Mouse (Mus musculus) forebrain, embryonic 10.5 days (tissue): ENCODE measurements around the gene Gm45716. TPM values are rescaled to one million over a fixed set of nuclear protein-coding genes. Genes with fewer than 3 reads are reported as not detected.
A peak's percentile ranks its signal among the peaks of the same experiment; 100 is the strongest.

Experiments
- DNase-seq: peaks from one replicate; pipeline ENCODE4 v3.0.0-alpha.2; 2017; ENCODE audit warnings: low spot score; ENCODE audit errors: extremely low spot score
- H3K27ac ChIP-seq: fragments of 300-500 bp; sonication (generic); 2 replicates; pipeline ENCODE4 v1.5.1; 2016; ENCODE audit warnings: mild to moderate bottlenecking
- H3K27me3 ChIP-seq: fragments of 300-500 bp; sonication (generic); 2 replicates; pipeline ENCODE4 v1.6.1; 2016; ENCODE audit warnings: mild to moderate bottlenecking; ENCODE audit not compliant: poor library complexity, severe bottlenecking
- H3K36me3 ChIP-seq: fragments of 300-500 bp; sonication (generic); replicated peaks from 2 replicates; pipeline ENCODE4 v1.6.1; 2016; ENCODE audit warnings: mild to moderate bottlenecking, moderate library complexity
- H3K4me1 ChIP-seq: fragments of 300-500 bp; sonication (generic); 2 replicates; pipeline ENCODE4 v1.6.1; 2016
- H3K4me3 ChIP-seq: fragments of 300-500 bp; sonication (generic); 2 replicates; pipeline ENCODE4 v1.5.1; 2016; ENCODE audit warnings: mild to moderate bottlenecking, moderate library complexity
- H3K9me3 ChIP-seq: fragments of 300-500 bp; sonication (generic); 2 replicates; pipeline ENCODE4 v1.6.1; 2016; ENCODE audit warnings: mild to moderate bottlenecking, moderate library complexity
- WGBS: fragments of 180-500 bp; shearing (Covaris S2); methylation state at CpG from one replicate; pipeline ENCODE4 v1.1.7; 2016; 5-methylcytosine and 5-hydroxymethylcytosine counted together
- polyA plus RNA-seq: library from polyadenylated mRNA; unstranded; fragments of >200 nt; fragmentation: Nextera tagmentation; extraction: Ambion mirVana; gene quantifications from 2 replicates; pipeline ENCODE4 v1.2.1, GENCODE M21; 2016

The Gm45716 gene
- polyA plus RNA-seq, 1 experiment from 2014 or later = 16.9 TPM

- no peak for DNase-seq
- no peak overlapping the region for H3K27ac ChIP-seq
- peaks cover 26% of the 10 kb centered on the region for H3K4me1 ChIP-seq
- H3K36me3 ChIP-seq = no peaks in the 10 kb centered on the region
- H3K9me3 ChIP-seq = no peaks in the 10 kb centered on the region
- 88% methylated on average over 6 of the region's 6 CpGs for WGBS
- no peaks in the 10 kb centered on the region for H3K27me3 ChIP-seq
- H3K4me3 ChIP-seq = no peak overlapping the region
These were observed 58.1 kb downstream of the Gm45716 start for GRCm38 (mm10) chr11:90245630-90246029.

DNA sequence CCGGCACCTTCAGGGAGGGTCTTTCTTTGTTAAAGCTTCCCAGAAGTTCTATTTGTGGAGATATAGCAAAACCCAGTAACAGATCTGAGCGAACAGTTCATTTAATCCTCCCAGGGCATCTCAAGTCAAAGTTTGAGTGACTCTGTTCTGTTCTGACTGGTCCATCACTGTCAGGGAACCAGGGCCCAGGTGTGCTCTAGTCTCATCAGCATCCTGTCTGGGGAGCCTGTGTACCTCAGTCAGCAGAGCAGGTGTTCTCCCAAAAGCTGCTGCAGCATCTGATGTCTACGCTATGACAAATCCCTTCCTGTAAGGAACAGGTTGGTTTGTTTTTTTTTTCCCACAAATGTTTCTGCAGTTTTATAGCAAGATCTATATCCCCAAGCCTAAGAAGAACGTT is 59.2 kb downstream of the Gm45716 start:
- Histone ChIP-seq H3K27me3 (no peaks in the 10 kb centered on the region), H3K36me3 (peaks cover 2% of the 10 kb centered on the region), H3K4me1 (peaks cover 29% of the 10 kb centered on the region), H3K4me3 (no peak overlapping the region), H3K27ac (no peak overlapping the region), H3K9me3 (no peaks in the 10 kb centered on the region)
- WGBS = 84% methylated on average over 4 of the region's 4 CpGs
- DNase-seq = no peak

DNA sequence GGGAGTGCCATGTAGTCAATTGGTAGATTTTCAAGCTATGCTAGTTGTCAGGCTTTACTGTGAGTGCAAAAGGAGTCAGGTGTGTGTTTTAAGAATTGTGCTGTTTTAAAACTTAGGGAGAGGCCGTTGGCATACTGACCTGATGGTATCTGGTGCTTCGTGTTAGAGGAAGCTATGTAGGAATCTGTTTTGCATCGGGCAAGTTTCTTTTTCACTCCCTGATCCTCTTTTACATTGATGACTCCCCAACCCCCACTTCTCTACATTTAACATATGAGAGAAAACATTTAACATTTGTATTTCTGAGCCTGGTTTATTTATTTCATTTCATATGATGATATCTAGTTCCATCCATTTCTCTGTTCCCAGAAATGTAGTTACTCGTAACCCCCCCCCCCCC is 60.3 kb downstream of the Gm45716 start:
- Histone ChIP-seq H3K4me3 (no peak overlapping the region), H3K27ac (no peak overlapping the region), H3K9me3 (no peaks in the 10 kb centered on the region), H3K27me3 (no peaks in the 10 kb centered on the region), H3K4me1 (peaks cover 38% of the 10 kb centered on the region), H3K36me3 (peaks cover 8% of the 10 kb centered on the region)
- DNase-seq = no peak
- 74% methylated on average over 4 of the region's 4 CpGs for WGBS

DNA sequence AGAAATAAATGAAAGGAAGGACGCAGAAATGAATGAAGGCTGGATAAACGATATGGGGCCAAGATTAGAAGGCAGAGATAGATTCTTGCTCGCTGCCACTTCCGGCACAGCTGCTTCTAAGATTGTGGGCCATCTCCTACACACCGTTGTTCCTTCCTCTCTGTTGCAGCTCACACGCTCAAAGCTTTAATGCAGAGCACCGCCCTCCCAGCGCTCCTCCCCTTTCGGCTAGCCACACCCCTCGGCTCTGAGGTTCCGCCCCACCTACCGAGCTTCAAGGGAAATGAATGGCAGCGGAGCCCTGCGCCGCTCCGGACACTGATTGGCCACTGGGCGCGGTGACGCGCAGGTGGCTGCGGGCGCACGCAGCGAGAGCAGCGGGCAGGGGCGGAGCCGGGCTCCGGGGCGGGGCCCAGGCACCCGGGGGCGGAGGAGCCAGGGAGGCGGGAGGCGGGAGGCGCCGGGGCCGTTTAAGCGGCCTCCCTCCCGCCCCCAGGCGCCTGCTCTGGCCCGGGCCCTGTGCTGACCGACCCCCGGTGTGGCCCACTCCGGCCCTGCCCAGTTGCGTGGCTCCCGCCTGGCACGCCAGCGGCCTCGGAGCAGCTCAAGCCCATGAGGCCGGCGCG is 61.7 kb downstream of the Gm45716 start, which contains the start of gene Mmd:
TSS of gene Mmd (plus strand) at position 432 of the 626 bp plus-strand sequence.
- peak; percentile 97 for DNase-seq
- under 1% methylated on average over 49 of the region's 51 CpGs for WGBS
- peak within 1 kb of the TSS; percentile 70 for H3K4me3 ChIP-seq
- H3K4me1 ChIP-seq = peaks cover 38% of the 10 kb centered on the region
- no peaks in the 10 kb centered on the region for H3K9me3 ChIP-seq
- H3K27ac ChIP-seq = peak within 1 kb of the TSS; percentile 95
- peaks cover 13% of the 10 kb centered on the region for H3K36me3 ChIP-seq
- no peaks in the 10 kb centered on the region for H3K27me3 ChIP-seq

DNA sequence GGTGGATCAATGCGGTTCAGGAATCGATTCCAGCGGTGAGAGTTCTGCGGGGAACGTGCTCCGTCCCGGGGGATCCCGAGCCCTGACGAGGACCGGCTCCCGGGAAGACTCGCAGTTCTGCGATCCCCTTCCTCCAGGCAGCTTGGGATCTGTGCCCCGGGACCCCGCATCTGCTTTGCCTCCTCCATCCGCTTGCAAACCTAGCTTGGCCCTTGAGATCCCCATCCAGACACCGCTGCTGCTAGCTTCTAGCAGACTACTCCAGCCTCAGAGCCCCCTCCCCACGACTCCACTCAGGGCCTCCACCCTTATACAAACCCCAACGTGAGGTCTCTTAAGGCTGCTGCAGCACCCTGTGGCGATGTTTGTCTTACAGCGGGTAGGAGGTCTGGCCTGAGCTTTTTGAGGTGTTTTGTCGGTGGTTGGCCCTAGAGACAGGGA is 62.2 kb downstream of the Gm45716 start:
- Histone ChIP-seq H3K36me3 (peaks cover 13% of the 10 kb centered on the region), H3K27ac (peak overlapping the region; percentile 95), H3K4me1 (peaks cover 38% of the 10 kb centered on the region), H3K9me3 (no peaks in the 10 kb centered on the region), H3K4me3 (peak overlapping the region; percentile 70), H3K27me3 (no peaks in the 10 kb centered on the region)
- DNase-seq = no peak
- under 1% methylated on average over 22 of the region's 22 CpGs for WGBS

- Histone ChIP-seq H3K4me3 (peak overlapping the region; percentile 70), H3K27me3 (no peaks in the 10 kb centered on the region), H3K9me3 (no peaks in the 10 kb centered on the region), H3K36me3 (peaks cover 13% of the 10 kb centered on the region), H3K27ac (peak overlapping the region; percentile 95), H3K4me1 (peaks cover 38% of the 10 kb centered on the region)
- WGBS = 4% methylated on average over 9 of the region's 9 CpGs
- DNase-seq = no peak
These were observed 62.7 kb downstream of the Gm45716 start for GRCm38 (mm10) chr11:90250189-90250588.

DNA sequence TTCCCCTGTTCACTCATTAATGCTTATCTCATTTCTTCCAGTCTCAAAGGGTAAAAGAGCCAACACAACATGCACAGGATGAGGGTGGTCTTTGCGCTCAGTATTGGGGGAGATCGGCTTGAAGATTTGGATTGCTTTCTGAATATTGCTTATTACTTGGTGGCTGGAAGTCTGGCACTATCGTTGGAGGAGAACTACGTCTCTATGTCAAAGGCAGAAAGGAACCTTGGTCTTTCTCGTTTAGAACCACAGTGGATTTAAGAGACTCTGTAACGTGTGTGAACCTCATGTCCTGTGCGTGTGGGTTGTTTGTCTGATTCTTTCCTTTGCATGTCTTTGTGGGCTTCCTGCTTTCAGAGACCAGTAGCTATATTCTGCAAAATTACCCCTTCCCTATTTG is 63.2 kb downstream of the Gm45716 start:
- H3K27me3 ChIP-seq = no peaks in the 10 kb centered on the region

GRCm38 (mm10) chr11:90251923-90252322 is 64.4 kb downstream of the Gm45716 start:
- peaks cover 43% of the 10 kb centered on the region for H3K4me1 ChIP-seq
- 54% methylated on average over 2 of the region's 2 CpGs for WGBS
- peaks cover 16% of the 10 kb centered on the region for H3K36me3 ChIP-seq
- H3K27ac ChIP-seq = no peak overlapping the region
- no peaks in the 10 kb centered on the region for H3K27me3 ChIP-seq
- H3K9me3 ChIP-seq = no peaks in the 10 kb centered on the region
- DNase-seq = no peak
- H3K4me3 ChIP-seq = no peak overlapping the region

More for the DNA sequence above, 63.2 kb downstream of the Gm45716 start:
- Histone ChIP-seq H3K4me3 (peak overlapping the region; percentile 70), H3K4me1 (peaks cover 42% of the 10 kb centered on the region), H3K36me3 (peaks cover 13% of the 10 kb centered on the region), H3K9me3 (no peaks in the 10 kb centered on the region), H3K27ac (peak overlapping the region; percentile 95; the same call in 1 of the 2 replicates)
- WGBS = 86% methylated on average over 7 of the region's 7 CpGs
- no peak for DNase-seq

- H3K9me3 ChIP-seq = no peaks in the 10 kb centered on the region
- no peak overlapping the region for H3K4me3 ChIP-seq
- peaks cover 20% of the 10 kb centered on the region for H3K36me3 ChIP-seq
- H3K4me1 ChIP-seq = peaks cover 43% of the 10 kb centered on the region
- no peak for DNase-seq
- 82% methylated on average over 8 of the region's 8 CpGs for WGBS
- H3K27ac ChIP-seq = no peak overlapping the region
- H3K27me3 ChIP-seq = no peaks in the 10 kb centered on the region
These were observed 64.9 kb downstream of the Gm45716 start for GRCm38 (mm10) chr11:90252366-90252765.

GRCm38 (mm10) chr11:90254536-90254935 is 67.1 kb downstream of the Gm45716 start:
- H3K4me3 ChIP-seq = no peak overlapping the region
- H3K27me3 ChIP-seq = no peaks in the 10 kb centered on the region
- no peak overlapping the region for H3K27ac ChIP-seq
- no peaks in the 10 kb centered on the region for H3K9me3 ChIP-seq
- peaks cover 35% of the 10 kb centered on the region for H3K36me3 ChIP-seq
- DNase-seq = no peak
- peaks cover 44% of the 10 kb centered on the region for H3K4me1 ChIP-seq
- 91% methylated on average over 3 of the region's 3 CpGs for WGBS

DNA sequence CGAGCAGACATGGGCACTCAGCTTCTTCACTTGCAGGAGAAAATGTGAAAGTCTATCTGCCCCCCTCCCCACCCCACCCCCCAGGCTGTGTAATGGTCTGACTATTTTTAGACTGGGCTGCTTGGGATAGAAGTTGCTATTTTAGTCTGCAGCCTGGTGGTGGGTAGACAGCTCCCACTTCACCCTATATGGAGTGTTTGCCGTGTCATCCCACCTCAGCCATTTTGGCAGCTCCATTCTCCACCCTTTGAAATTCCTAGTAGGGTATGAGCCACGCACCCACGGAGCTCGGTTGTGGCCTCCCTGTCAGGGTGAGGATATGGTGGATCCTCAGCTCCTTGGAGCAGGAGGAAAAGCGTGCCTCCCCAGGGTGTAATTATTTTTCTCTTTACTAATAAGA is 68.2 kb downstream of the Gm45716 start:
- 90% methylated on average over 6 of the region's 6 CpGs for WGBS
- Histone ChIP-seq H3K27ac (no peak overlapping the region), H3K4me3 (no peak overlapping the region), H3K9me3 (no peaks in the 10 kb centered on the region), H3K27me3 (no peaks in the 10 kb centered on the region), H3K4me1 (peaks cover 33% of the 10 kb centered on the region), H3K36me3 (peaks cover 47% of the 10 kb centered on the region)
- no peak for DNase-seq

- 91% methylated on average over 16 of the region's 16 CpGs for WGBS
- Histone ChIP-seq H3K27me3 (no peaks in the 10 kb centered on the region), H3K27ac (no peak overlapping the region), H3K4me1 (peaks cover 21% of the 10 kb centered on the region), H3K9me3 (no peaks in the 10 kb centered on the region), H3K4me3 (no peak overlapping the region), H3K36me3 (peaks cover 55% of the 10 kb centered on the region)
- no peak for DNase-seq
These were observed 69.5 kb downstream of the Gm45716 start for GRCm38 (mm10) chr11:90256833-90257525.

- no peak for DNase-seq
- H3K27me3 ChIP-seq = no peaks in the 10 kb centered on the region
- H3K27ac ChIP-seq = no peak overlapping the region
- peaks cover 5% of the 10 kb centered on the region; the same call in 1 of the 2 replicates for H3K9me3 ChIP-seq
- peaks cover 15% of the 10 kb centered on the region for H3K4me1 ChIP-seq
- peaks cover 61% of the 10 kb centered on the region for H3K36me3 ChIP-seq
- 83% methylated on average over 10 of the region's 10 CpGs for WGBS
- H3K4me3 ChIP-seq = no peak overlapping the region
These were observed 70.9 kb downstream of the Gm45716 start for GRCm38 (mm10) chr11:90258321-90258927.
